Mouse (Mus musculus) right cerebral cortex, postnatal 14 days (tissue): ENCODE measurements at regions not wholly inside any gene's neighbourhood (a gene's known extent, or its start where the extent isn't known, plus 50 kb on each side); places are given as distances from the start of the nearest gene placed in this dataset.

Experiments used
- DNase-seq: peaks from one replicate; pipeline ENCODE4 v3.0.0; 2022

DNA sequence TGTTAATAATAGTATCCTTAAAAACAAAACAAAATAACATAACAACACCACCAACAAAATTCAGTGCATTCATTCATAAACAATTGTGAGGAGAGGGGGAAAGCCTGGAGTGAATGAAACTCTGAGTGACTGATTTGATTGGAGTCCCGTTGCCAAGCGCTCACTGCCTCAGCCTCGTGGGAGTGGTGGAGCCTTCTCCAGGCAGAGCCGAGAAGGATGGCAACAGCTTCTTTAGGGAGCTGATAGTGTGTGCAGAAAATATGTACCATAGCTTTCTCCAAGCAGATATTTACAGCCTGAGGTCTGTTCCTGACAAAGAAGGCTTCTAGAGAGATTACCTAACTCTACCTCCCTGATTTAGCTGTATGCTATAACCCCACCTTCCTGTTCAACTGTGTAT, 266.5 kb upstream of the Pik3r1 start:
- no peak for DNase-seq

DNA sequence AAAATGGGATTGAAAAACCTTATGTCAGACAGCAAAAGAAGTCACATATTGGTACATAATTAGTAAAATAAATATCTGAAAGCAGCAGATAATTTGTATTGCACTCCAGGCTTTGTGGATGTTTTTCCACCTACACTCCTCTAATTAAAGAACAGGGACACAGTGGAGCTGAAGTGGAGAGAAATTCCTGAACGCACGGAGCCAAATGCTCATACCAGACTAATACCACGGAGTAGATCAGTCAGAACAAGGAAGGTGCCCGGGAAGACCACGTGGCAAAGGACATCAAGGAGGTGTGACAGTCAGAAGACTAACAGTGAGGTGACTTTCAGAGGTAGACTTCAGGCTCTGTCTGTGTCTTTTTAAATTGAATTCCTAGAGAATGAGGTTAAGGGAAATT, 268.0 kb upstream of the Pik3r1 start:
- DNase-seq = no peak

DNA sequence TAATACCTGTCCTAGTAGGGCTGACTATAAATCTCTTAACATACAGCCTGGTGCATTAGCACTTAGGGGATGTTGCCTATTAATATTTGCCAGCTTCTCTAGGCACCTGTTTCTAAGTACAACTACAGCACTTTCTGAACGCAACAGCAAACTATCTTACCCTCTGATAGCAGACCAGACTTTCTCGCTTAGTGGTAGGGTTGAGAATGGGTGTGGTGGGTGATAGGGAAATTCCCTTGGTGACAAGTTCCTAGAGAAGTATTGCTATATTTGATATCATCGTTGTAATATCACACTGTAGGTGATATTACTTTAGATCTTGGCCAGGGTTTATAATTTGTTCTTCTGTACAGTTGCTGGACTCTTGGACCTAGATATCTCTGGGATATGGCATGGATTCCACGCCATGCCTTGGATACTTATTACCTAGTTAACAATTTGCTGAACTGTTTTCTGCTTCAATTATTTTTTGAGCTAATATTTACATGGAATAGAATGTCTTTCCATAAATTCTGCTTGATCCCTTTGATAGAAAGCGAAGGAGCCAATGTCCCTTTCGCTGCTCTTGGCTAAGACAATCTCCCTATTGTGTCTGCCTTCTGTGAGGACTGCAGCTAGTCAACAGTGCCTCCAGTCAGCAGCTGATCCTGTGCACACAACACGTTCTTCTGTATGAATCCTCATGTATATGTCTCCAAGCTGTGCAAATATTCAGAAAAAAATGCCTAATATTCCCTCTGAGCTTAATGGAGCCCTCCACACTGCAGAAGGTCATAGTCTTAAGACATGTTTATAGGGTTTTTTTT, 269.0 kb upstream of the Pik3r1 start:
- DNase-seq = no peak

DNA sequence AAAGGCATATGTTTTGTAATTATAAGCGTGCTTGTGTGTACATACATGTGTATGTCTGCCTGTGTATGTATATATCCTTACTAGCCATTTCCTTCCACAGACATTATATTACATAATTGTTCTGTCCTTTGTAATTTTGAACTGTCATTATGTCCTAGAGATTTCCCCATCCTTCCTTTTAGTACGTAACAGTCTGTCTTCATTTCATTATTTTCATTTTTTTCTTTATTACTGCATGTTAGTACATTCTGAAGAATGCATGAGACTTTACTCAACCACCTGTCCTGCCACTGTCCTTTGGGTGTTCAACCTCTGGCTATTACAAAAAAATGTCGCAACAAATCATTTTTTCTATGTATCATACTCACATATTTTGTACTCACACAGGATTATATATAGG, 292.2 kb upstream of the Pik3r1 start:
- DNase-seq = no peak

DNA sequence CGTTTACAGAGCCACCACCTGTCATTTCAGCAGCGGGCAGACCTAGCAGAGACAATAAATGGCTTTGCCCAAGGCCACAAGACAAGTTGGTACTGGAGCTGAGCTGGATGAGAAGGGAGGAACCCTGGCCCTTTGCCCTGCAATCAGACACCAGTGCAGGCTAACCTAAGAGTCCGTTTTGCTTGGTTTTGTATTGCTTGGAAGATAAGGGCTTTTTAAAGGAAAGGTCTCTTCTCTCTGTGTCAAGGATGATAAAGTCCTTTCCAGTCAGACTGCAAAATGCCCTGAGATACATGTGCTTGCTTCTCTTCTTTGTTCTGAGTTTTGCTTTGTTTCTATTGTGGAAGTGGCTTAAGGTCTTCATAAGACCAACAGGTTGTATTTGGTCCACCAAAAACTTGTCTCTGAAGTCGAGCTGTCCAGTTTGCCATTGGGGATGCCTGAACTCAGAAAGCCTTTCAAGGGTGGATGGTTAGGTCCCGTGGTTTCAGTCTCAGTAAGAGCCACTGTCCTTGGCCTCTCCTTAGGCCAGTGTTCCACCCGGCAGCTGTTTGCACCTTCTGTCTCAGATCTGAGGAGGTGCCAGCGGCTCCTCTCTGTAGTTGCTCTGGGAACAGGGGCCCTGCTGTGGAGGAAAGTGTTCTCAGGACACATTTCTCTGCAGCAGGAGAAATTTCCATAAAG, 296.7 kb upstream of the Pik3r1 start:
- no peak for DNase-seq

DNA sequence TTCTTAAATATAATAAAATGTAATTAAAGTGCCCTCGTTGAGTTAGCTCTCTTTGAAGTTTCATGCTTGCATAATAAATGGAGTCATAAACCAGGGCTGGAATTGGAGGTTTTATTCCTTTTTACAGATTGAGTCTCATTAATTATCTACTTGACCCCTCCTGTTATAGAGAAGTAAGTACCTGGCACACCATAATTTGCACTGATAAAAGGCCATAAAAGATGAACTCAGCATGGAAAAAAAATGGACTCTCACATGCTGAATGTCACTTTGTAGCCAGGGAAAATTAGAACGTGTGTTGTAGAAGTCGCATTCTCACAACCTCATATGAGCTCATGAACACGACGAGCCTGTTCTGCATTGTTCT, 297.2 kb upstream of the Pik3r1 start:
- no peak for DNase-seq

DNA sequence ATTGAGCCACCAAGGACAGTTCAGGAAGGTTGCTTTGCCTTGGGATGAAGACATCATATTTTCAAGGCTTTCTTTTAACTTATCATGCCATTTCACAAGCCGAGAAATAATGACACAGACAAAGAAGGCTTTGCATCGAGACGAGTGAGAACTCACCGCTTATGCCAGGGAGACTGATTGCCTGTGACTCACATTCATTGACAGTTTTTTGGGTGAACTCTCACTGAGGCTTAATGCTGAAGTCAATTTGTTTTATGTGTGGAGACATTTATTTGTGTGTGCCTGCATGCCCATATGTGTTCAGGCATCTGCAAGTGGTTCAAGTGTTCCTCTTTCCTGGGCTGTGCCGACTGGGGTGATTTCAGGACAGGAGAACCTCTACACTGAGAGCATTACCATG, 297.8 kb upstream of the Pik3r1 start:
- DNase-seq = no peak

DNA sequence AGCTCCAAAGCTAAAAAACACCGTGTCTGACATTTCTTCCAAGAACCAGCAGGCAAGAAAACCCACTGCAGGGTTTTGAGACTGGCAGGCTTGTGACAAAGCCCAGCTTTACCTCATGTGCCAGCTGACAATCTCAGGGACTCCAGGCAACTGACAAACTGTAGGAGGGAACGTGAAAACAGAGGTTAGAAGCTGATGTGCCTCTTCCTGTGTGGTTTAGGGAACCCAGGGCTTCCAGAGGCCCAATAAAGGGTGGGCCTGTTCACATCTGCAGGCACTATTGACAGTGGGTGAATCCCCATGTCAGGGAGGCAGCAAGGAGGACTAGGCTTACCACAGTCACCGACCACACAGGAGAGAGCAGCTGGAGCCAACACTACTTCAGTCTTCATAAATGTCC, 302.7 kb upstream of the Pik3r1 start:
- no peak for DNase-seq

DNA sequence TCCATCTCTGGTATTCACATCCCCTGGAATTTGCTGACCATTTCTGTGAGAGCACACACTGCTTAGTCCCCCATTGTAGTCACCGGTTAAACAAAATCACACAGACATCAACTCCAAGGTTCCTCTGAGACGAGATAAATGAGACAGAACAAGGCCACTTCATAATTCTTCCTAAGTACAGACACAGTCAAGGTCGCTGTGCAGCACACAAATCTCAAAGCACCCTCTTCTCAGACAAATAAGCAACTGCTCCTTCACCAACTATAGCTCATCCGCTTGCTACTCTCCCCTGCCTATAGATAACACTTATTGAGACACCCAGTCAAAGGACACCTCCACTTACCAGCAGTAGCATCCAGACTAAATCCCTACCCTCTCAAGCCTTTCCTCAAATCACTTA, 304.3 kb upstream of the Pik3r1 start:
- DNase-seq = no peak

DNA sequence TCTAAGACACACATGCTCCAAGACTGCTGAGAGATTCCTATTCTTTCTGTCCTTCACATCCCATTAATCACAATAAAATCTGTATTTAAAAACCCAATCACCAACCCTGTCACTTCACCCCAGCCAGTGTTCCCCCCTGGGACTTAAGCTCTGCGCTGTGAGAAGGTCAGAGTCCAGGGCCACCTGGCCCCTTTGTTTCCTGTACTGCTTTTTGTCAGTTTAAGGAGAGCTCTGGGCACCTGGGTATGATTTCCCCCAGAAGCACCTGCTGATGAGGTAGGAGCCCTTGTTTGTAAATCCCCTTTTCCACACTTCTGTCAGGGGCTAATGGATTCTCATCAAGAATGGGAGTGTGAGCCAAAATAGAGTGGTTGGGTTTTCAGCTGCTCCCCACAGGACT, 319.7 kb upstream of the Pik3r1 start:
- no peak for DNase-seq

DNA sequence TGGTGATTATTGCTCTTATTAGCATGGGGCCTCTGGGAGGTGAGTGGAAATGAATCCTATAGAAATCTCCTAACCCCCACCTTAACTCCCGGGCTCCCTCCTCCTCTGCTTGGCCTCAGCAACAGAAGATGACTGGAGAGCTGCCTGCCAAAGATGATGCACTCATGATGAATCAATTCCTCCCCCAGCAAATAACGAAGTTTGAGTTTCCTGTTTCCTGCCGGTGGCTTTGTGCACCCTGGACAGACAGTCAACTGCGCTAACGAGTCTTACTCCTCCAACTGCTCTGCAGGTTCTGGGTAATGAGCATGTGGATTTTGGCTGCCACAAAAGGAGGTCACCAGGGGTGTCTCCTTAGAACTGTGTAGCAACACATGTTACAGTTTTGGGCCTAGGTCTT, 321.5 kb upstream of the Pik3r1 start:
- no peak for DNase-seq

DNA sequence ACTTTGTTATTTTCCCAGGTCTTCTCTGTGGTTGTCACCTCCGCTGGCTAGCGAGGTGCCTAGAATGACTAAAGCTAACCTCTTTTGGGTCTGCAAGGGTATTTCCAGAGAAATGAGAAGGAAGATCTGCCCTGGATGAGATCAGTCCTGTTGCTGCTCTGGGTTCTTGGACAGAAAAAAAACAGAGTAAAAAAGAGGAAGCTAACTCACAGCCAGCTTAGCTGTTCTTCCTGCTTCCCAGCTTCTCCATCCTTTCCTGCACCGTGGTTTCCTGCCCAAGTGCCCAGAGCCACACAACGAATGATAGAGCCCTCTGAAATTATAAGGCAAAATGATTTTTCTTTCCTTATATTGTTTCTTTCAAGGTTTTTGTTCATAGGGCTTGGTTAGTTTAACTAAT, 326.2 kb upstream of the Pik3r1 start:
- DNase-seq = no peak

DNA sequence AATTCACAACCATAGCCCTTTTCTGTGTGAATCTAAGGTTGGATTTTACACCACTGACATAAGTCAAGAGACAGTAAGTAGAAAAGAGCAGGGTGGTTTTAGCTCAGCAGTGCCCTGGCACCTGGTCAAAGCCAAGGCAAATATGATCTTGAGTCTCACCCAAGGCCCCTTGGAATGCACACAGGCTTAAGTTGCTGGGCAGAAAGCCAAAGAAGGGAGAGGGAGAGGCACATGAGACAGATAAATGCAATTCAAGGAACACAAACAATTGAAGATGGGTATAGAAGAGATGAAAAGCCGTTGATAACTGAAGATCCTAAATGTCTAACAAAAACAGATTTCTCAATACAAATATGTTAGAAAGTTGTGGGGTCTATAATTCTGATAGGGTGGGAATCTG, 335.1 kb upstream of the Pik3r1 start:
- no peak for DNase-seq

DNA sequence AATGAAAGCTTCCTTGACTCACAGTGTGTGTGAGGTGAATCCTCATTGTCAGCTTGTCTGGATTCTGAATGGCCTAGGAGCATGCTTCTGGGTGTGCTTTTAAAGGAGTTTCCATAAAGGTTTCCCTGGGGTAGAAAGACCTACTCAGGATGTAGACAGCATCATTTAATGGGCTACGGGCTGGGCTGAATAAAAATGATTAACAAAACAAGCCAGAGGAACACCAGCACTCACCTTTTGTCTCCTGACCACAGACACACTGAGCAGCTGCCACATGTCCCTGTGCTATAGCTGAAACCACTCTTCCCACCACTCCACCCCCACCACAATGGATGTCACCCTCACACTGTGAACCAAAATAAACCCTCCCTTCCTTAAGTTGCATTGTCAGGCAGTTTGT, 338.2 kb upstream of the Pik3r1 start:
- no peak for DNase-seq

DNA sequence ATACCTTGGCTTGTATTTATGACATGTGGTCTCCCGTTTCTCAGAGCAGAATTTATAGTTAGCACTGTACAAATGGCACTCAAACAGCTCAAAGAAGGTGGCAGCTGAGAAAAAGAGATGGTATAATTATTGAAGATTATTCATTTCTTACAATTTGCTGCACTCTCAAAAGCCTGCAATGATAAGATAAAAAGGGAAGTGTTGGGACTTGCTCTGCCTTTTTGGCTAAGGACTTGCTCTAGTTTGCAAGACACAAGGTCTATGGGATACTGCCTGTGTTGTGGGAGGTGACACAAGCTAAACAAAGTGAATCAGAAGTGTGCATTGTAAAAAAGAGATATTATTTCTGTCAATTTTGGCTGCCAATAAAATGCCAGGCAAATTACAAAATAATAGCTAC, 340.2 kb upstream of the Pik3r1 start:
- DNase-seq = no peak

DNA sequence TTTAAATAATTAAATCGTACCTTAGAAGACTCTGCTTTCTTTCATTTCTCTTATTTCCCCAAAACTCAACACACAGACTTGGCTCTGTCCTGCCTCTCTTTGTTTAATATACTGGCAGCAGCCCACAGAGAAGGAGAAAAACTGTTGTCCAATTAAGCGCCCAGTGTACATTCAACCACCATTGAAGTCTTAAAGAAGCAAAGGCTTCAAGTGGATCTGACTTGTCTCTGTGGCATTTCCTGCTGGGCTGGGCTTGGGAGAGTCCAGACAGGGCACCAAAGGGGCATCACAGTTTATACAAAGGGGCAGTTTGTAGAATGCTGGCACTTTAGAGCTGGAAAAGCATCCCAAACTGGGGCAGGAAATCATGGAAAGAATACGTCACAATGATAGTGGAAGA, 340.9 kb upstream of the Pik3r1 start:
- no peak for DNase-seq

DNA sequence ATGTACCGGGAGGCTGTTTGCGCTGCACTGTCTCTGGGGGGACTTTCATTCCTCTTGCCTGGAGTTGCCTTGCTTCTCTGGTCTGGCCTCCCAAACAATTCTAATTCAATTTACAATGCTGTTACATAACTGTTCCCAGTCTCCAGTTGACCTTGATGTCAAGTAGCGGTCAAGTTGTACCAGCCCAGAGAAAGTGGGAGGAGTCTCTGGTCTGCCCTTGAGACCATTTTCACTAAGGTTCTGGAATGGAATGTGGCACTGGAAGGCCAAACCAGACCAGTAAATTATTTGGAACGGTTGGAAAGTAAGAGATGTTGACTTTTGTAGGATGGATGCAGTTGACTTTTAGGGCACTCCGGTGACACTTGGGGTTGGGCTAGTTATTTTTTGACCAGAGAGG, 345.9 kb upstream of the Pik3r1 start:
- DNase-seq = no peak

DNA sequence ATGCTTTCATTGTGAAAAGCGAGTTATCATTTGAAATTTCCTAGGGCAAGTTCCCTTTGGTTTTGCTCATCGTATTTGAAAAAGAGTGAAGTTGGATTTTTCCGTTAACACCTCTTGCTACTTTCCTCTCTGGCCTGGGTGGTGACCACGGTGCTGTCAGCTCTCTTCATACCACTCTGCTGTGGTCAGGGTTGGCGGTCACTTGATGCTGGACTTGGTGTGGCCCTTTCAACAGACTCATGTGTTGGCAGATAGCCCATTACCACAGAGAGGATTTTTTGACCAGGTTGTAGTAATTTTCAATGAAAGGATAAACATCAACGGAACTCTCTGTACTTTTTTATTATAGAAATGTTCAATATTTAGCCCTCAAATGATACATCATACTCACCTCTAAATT, 354.3 kb upstream of the Pik3r1 start:
- DNase-seq = no peak

DNA sequence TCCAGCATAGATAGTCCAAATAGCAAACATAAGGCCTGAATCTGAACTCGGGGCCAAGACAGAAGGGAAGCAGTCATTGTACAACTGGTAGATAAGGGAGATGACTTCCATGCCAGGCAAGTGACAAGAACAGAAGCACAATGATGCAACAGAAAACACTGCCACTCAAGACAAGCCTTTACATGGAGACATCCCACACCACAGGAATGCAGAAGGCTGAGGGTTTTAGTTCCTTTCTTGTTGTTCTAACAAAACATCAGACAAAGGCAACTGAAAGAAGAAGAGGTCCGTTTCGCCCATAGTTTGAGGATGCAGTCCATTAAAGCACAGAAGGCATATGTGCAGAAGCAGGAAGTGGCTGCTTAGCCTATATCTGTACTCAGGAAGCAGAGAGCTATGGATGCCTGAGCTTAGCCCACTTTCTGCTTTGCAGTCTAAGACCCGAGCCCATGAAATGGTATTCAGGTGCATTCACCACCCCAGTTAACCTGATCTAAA, 360.0 kb upstream of the Pik3r1 start:
- no peak for DNase-seq

DNA sequence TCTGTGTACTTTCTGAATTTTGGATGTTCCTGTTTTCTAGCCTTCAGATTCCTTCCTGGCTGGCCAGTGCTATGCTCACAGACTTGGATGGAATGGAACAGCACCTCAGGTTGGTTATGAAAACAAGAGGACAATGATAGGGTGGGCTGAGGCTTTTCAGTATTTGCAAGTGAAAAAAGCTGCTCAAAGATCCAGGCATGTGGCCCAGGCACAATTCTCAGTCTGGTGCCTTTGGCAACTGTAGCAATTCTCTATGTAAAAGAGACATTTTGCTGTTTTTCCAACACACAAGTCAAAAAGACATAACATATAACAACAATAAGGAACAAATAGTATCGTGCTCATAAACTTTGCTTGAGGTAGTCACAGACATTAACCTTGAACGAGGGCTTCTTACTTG, 363.4 kb upstream of the Pik3r1 start:
- no peak for DNase-seq

DNA sequence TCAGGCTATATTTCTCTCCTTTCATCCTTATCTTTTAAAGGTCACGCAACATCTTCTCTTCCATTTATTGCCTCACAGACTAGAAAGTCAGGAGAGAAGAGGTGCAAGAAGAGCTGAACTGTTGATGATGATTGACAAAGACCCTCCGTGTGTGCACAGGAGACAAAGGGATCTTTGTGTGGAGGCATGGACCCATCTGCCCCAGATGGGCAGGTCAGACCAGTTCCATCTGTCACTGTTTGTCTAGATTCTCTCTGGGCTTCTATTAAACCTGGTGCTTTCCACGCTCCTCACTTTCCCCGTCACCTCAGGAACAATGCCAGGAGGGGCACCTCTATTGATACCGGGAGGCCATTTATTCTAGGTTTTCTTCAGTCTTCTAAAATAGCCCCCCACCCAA, 364.1 kb upstream of the Pik3r1 start:
- no peak for DNase-seq

DNA sequence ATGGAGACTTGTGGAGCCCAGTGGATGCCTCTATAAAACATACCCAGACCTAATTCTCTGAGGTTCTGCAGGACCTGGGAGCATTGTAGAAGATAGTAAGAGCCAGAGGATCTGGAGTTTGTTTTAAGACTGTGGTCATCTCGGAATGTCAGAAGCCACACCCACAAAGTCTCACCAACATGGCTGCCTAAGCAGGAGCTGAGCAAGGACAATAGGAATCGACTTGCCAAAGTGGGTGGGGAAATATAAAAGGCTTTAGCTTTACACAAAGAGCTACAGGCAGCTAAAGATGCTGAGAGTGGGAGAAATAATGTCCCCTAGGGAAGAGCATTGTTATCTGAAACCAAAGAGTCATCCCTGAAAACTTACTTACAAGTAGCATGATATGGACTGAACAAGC, 364.7 kb upstream of the Pik3r1 start:
- DNase-seq = no peak

DNA sequence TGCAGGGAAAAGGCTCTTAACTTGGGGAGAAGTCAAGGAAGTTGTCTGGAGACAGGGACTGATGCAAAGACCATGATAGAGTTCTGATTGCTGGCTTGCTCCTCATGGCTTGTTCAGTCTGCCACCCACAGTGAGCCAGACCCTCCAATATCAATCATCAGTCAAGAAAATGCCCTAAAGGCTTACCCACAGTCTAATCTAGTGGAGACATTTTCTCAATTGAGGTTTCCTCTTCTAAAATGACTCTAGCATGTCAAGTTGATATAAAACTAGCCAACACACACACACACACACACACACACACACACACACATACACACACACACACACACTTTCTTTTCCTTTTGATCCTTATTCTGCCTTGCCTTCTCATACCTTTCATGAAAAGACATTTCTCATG, 367.2 kb upstream of the Pik3r1 start:
- no peak for DNase-seq

DNA sequence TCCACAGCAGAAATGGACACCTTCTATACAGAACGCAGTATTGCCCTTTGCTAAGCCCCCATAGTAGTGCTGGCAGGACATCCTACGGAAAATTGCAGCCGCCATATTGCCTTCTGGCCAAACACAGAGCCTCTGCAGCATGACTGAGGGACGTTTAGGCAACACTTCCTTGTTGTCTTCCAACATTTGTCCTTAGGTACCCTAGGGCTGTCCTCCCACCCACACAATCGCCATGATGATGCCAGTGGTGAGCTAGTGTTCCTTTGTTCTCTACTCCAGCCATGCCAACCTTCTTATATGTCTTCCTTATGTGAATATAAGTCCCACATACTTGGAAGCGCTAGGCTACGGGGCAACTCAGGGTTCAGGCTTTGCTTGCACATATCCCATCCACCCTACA, 375.0 kb upstream of the Pik3r1 start:
- no peak for DNase-seq

DNA sequence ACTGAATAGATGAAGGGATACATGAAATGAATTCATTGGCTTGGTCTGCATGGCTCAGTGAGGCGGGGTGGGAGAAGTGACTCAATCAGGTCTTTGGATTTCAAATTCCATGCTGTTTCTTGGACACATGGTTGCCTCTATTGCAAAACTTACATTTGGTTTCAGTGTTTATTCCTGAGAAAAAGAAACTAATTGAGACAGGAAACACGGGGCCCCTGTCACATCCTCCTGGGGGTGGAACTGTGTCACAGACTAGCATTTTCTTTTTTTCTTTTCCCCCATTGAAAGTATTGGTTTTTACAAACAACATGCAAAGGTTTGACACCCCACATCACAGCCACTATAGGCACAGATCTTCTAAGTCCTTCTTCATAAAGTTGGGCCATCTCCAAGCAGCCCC, 375.8 kb upstream of the Pik3r1 start:
- no peak for DNase-seq
